Comparison of ENCODE assay signal across 20 mouse cellular contexts in genomic region chr9:65812841-65813240, GRCm38 (mm10). TPM values are rescaled to one million over a fixed set of nuclear protein-coding genes. Genes with fewer than 3 reads are reported as not detected.
DNase-seq lines count a peak whose midpoint lies in the region; ATAC-seq and TF ChIP-seq lines count a peak whose summit lies in the region.
"Had no signal": no experiment of that assay in that cellular context is flagged by ENCODE, and none has a peak within 500 bp of the region (broad histone marks: within the 10 kb centered on the region; RNA-seq: fewer than 3 reads in every experiment).

No protein-coding gene starts in this region.

- H3K4me2 ChIP-seq in heart, embryonic 11.5 days = no peak overlapping the region
- H3K4me2 ChIP-seq in kidney, postnatal 0 days (ENCODE audit: low read length) = no peak overlapping the region
- peak overlapping the region; percentile 23 for H3K4me2 ChIP-seq in heart, embryonic 15.5 days
- H3K4me2 ChIP-seq: embryonic facial prominence, embryonic 12.5 days; forebrain, embryonic 15.5 days; hindbrain, embryonic 12.5 days; limb, embryonic 13.5 days; liver, embryonic 15.5 days had no signal

- H3K4me3 ChIP-seq in heart, embryonic 11.5 days (ENCODE audit: low read depth, low read length) = no peak overlapping the region
- H3K4me3 ChIP-seq in kidney, postnatal 0 days (replicated peaks; ENCODE audit: low read depth, low read length) = no peak overlapping the region
- no peak overlapping the region for H3K4me3 ChIP-seq in heart, embryonic 15.5 days
- H3K4me3 ChIP-seq: embryonic facial prominence, embryonic 12.5 days; forebrain, embryonic 15.5 days; hindbrain, embryonic 12.5 days; layer of hippocampus, adult 2 months; limb, embryonic 13.5 days; liver, embryonic 15.5 days had no signal

- 32% methylated on average over 2 of the region's 2 CpGs for WGBS in heart, embryonic 11.5 days (ENCODE audit: insufficient replicate concordance)
- WGBS in kidney, postnatal 0 days = 16% methylated on average over 2 of the region's 2 CpGs
- 26% methylated on average over 2 of the region's 2 CpGs for WGBS in heart, embryonic 15.5 days

- peaks cover 5% of the 10 kb centered on the region; the same call in 1 of the 2 replicates for H3K36me3 ChIP-seq in heart, embryonic 11.5 days (ENCODE audit: control insufficient read depth, insufficient read depth, low read length)
- H3K36me3 ChIP-seq in kidney, postnatal 0 days (ENCODE audit: insufficient read depth, low read length) = no peaks in the 10 kb centered on the region
- peaks cover 3% of the 10 kb centered on the region; the same call in 1 of the 2 replicates for H3K36me3 ChIP-seq in heart, embryonic 15.5 days
- H3K36me3 ChIP-seq: forebrain, embryonic 15.5 days; liver, embryonic 15.5 days had no signal

- H3K9me3 ChIP-seq in heart, embryonic 11.5 days (replicated peaks; ENCODE audit: control insufficient read depth, low read length) = no peaks in the 10 kb centered on the region
- no peaks in the 10 kb centered on the region for H3K9me3 ChIP-seq in kidney, postnatal 0 days (replicated peaks; ENCODE audit: low read length)
- H3K9me3 ChIP-seq in heart, embryonic 15.5 days (replicated peaks) = no peaks in the 10 kb centered on the region
- H3K9me3 ChIP-seq: embryonic facial prominence, embryonic 12.5 days; forebrain, embryonic 15.5 days; hindbrain, embryonic 12.5 days; limb, embryonic 13.5 days; liver, embryonic 15.5 days had no signal

- ATAC-seq in heart, embryonic 11.5 days (replicated peaks; ENCODE audit: insufficient number of reproducible peaks, low FRiP score, low TSS enrichment) = no peak
- ATAC-seq in kidney, postnatal 0 days (replicated peaks; ENCODE audit: low FRiP score, low read depth) = no peak
- peak; percentile 90 for ATAC-seq in heart, embryonic 15.5 days (replicated peaks; ENCODE audit: insufficient number of reproducible peaks, insufficient read depth, low FRiP score, low read depth)
- no peak for ATAC-seq in activated CD4-positive, CD25-positive, alpha-beta regulatory T cell, adult 4 months
- ATAC-seq: forebrain, embryonic 15.5 days had no signal

- no peak overlapping the region for H3K9ac ChIP-seq in heart, embryonic 11.5 days (ENCODE audit: low read depth, low read length)
- H3K9ac ChIP-seq in kidney, postnatal 0 days (ENCODE audit: low read depth, low read length) = no peak overlapping the region
- H3K9ac ChIP-seq in heart, embryonic 15.5 days = no peak overlapping the region
- H3K9ac ChIP-seq: embryonic facial prominence, embryonic 12.5 days; forebrain, embryonic 15.5 days; hindbrain, embryonic 12.5 days; limb, embryonic 13.5 days; liver, embryonic 15.5 days had no signal

- no peaks in the 10 kb centered on the region for H3K27me3 ChIP-seq in heart, embryonic 11.5 days (ENCODE audit: control insufficient read depth, insufficient read depth, low read length)
- no peaks in the 10 kb centered on the region for H3K27me3 ChIP-seq in kidney, postnatal 0 days (ENCODE audit: insufficient read depth, low read length)
- no peaks in the 10 kb centered on the region for H3K27me3 ChIP-seq in heart, embryonic 15.5 days
- H3K27me3 ChIP-seq: embryonic facial prominence, embryonic 12.5 days; forebrain, embryonic 15.5 days; hindbrain, embryonic 12.5 days; limb, embryonic 13.5 days; liver, embryonic 15.5 days had no signal

- DNase-seq in heart, adult 18-20 months = no peak
- DNase-seq in kidney, postnatal 0 days (ENCODE audit: low spot score) = peak; percentile 58
- no peak for DNase-seq in kidney, adult 18-20 months
- no peak for DNase-seq in thymus, postnatal 4 days
- DNase-seq: adrenal gland, adult 2 months; B cell, adult 2 months; cerebellum, postnatal 10 days; layer of hippocampus, postnatal 36 days; lung, postnatal 10 days; midbrain, embryonic 14.5 days; spleen, adult 18-20 months had no signal

- peak overlapping the region; percentile 60 for H3K27ac ChIP-seq in heart, embryonic 11.5 days (ENCODE audit: low read depth, low read length)
- no peak overlapping the region for H3K27ac ChIP-seq in kidney, postnatal 0 days
- H3K27ac ChIP-seq in heart, embryonic 15.5 days = peak overlapping the region; percentile 88
- H3K27ac ChIP-seq: embryonic facial prominence, embryonic 12.5 days; forebrain, embryonic 15.5 days; hindbrain, embryonic 12.5 days; layer of hippocampus, adult 2 months; limb, embryonic 13.5 days; liver, embryonic 15.5 days had no signal

- no peak for TF ChIP-seq CTCF in kidney, postnatal 0 days (IDR thresholded peaks at IDR 0.05; ENCODE audit: low read depth)

- H3K4me1 ChIP-seq in heart, embryonic 11.5 days (ENCODE audit: control insufficient read depth, insufficient read depth, low read length) = peaks cover 8% of the 10 kb centered on the region
- no peaks in the 10 kb centered on the region for H3K4me1 ChIP-seq in kidney, postnatal 0 days (replicated peaks; ENCODE audit: insufficient read depth, low read length)
- peaks cover 24% of the 10 kb centered on the region for H3K4me1 ChIP-seq in heart, embryonic 15.5 days (replicated peaks)
- H3K4me1 ChIP-seq: embryonic facial prominence, embryonic 12.5 days had no signal

RNA-seq across cellular contexts. Expression of gene Zfp609, which starts 14.5 kb away (rescaled TPM):
- 5.1 and 8.1 TPM in 2 replicates for polyA plus RNA-seq in heart, embryonic 11.5 days (2014; fragmentation: Nextera tagmentation; extraction: Ambion mirVana)
- total RNA-seq in heart, adult 18-20 months (2021) = 10 to 100 TPM; 19.2 to 22.4 TPM
- 4.1 and 5.0 TPM in 2 replicates for polyA plus RNA-seq in kidney, postnatal 0 days (2015; fragmentation: Nextera tagmentation; extraction: Ambion mirVana)
- polyA plus RNA-seq in heart, embryonic 15.5 days (2015; fragmentation: Nextera tagmentation; extraction: Ambion mirVana) = 4.9 and 5.7 TPM in 2 replicates
- 1 to 10 TPM; 1.8 to 2.3 TPM for polyA plus RNA-seq in activated CD4-positive, CD25-positive, alpha-beta regulatory T cell, adult 4 months (2017; shearing (Covaris generic))
